Mouse (Mus musculus) liver, adult 2 months (tissue): ENCODE data around the gene Tigd2.

Source experiments
- CTCF ChIP-seq: fragments of 200-500 bp; IDR thresholded peaks from 2 replicates; pipeline ENCODE4 v1.5.1; 2011; ENCODE audit warnings: low read depth, low read length, control low read depth
- POLR2A ChIP-seq: fragments of 200-500 bp; IDR thresholded peaks from 2 replicates; pipeline ENCODE4 v1.6.1; 2011; ENCODE audit warnings: low read length, control low read depth; ENCODE audit not compliant: insufficient read depth; ENCODE audit errors: extremely low read depth

- no peak for TF ChIP-seq POLR2A
- no peak for TF ChIP-seq CTCF
Measured at GRCm38 (mm10) chr6:59163407-59163806, 45.3 kb upstream of the Tigd2 start.
